Mouse (Mus musculus) stomach, embryonic 16.5 days (tissue): Measurements from ENCODE around the gene Dapp1. TPM values are rescaled to one million over a fixed set of nuclear protein-coding genes. Genes with fewer than 3 reads are reported as not detected.
A peak's percentile ranks its signal among the peaks of the same experiment; 100 is the strongest.
"Not testable (repeated sequence)": the region's sequence is repeated elsewhere in the genome, so short reads cannot be mapped to it uniquely, and the experiment has no call there.

ENCODE experiments used
- ATAC-seq: fragments of 200-750 bp; cut with Nextera tagmentation; 2 replicates; pipeline ENCODE4 v1.8.0; 2017; ENCODE audit warnings: moderate number of reproducible peaks, moderate TSS enrichment; ENCODE audit not compliant: insufficient read depth, low FRiP score
- H3K27ac ChIP-seq: fragments of 300-500 bp; sonication (generic); 2 replicates; pipeline ENCODE4 v1.5.1; 2014; ENCODE audit warnings: low read length
- H3K27me3 ChIP-seq: fragments of 300-500 bp; sonication (generic); 2 replicates; pipeline ENCODE4 v1.6.1; 2014; ENCODE audit warnings: low read length, control low read depth, mixed read lengths; ENCODE audit not compliant: control insufficient read depth, insufficient read depth
- H3K36me3 ChIP-seq: fragments of 300-500 bp; sonication (generic); 2 replicates; pipeline ENCODE4 v1.6.1; 2014; ENCODE audit warnings: low read length; ENCODE audit not compliant: control insufficient read depth, insufficient read depth
- H3K4me1 ChIP-seq: fragments of 300-500 bp; sonication (generic); 2 replicates; pipeline ENCODE4 v1.6.1; 2014; ENCODE audit warnings: low read length, control low read depth, mixed read lengths; ENCODE audit not compliant: control insufficient read depth, insufficient read depth
- H3K4me2 ChIP-seq: fragments of 300-500 bp; sonication (generic); 2 replicates; pipeline ENCODE4 v1.6.1; 2014; ENCODE audit warnings: low read depth, low read length, mixed read lengths
- H3K4me3 ChIP-seq: fragments of 300-500 bp; sonication (generic); replicated peaks from 2 replicates; pipeline ENCODE4 v1.5.1; 2014; ENCODE audit warnings: mild to moderate bottlenecking, low read length
- H3K9ac ChIP-seq: fragments of 300-500 bp; sonication (generic); 2 replicates; pipeline ENCODE4 v1.6.1; 2014; ENCODE audit warnings: low read length
- H3K9me3 ChIP-seq: fragments of 300-500 bp; sonication (generic); replicated peaks from 2 replicates; pipeline ENCODE4 v1.6.1; 2016; ENCODE audit warnings: low read length, control low read depth; ENCODE audit not compliant: control insufficient read depth
- WGBS: fragments of 180-500 bp; shearing (Covaris S2); extraction: QIAGEN DNeasy Blood & Tissue Kit; methylation state at CpG from one replicate; pipeline ENCODE4 v1.1.7; 2014; 5-methylcytosine and 5-hydroxymethylcytosine counted together
- polyA plus RNA-seq: library from polyadenylated mRNA; unstranded; fragments of >200 nt; fragmentation: Nextera tagmentation; extraction: Ambion mirVana; gene quantifications from 2 replicates; pipeline ENCODE4 v1.2.1, GENCODE M21; 2015

Gene Dapp1
- polyA plus RNA-seq, 1 experiment from 2014 or later: 18.0 TPM

DNA sequence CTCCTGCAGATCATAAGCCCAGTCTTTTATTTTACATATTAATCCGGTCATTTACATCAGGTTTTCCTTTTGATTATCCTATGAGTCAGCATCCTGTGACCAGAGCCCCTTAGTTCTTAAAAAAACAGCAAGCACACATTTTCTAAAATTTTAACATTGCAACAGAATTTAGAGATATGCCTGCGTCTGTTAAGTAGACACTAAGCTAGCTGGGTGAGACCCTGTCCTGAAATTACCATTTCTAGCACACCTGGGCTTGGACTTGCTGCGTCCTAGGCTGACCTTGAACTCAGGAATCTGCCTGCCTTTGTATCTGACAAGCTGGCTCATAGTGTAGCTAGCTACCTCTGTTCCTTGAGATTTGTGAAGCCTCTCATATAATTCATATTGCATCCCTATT, 51.4 kb downstream of the Dapp1 start:
- Histone ChIP-seq H3K4me2 (no peak overlapping the region), H3K4me3 (no peak overlapping the region), H3K9ac (no peak overlapping the region), H3K36me3 (peaks cover 11% of the 10 kb centered on the region), H3K27me3 (no peaks in the 10 kb centered on the region), H3K27ac (no peak overlapping the region), H3K4me1 (no peaks in the 10 kb centered on the region), H3K9me3 (no peaks in the 10 kb centered on the region)
- no peak for ATAC-seq
- WGBS: 83% methylated on average over 3 of the region's 3 CpGs

DNA sequence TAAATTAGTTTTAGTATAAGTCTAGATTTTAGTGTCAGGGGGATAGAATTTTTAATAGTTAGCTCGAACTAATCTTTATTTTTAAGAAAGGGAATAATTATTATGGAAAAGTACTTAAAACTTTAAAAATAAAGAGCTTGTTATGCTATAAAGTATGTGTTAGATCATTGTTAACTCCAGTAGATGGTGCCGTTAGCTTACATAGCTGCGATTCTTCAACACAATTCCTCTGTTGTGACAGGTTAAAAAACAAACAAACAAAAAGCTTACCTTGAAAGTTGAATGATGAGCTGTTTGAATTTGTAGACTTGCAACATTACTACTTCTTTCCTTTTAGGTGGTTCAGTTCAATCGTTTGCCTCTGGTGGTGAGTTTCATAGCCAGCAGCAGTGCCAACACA, 54.3 kb downstream of the Dapp1 start:
- peaks cover 20% of the 10 kb centered on the region for H3K36me3 ChIP-seq
- no peak for ATAC-seq

DNA sequence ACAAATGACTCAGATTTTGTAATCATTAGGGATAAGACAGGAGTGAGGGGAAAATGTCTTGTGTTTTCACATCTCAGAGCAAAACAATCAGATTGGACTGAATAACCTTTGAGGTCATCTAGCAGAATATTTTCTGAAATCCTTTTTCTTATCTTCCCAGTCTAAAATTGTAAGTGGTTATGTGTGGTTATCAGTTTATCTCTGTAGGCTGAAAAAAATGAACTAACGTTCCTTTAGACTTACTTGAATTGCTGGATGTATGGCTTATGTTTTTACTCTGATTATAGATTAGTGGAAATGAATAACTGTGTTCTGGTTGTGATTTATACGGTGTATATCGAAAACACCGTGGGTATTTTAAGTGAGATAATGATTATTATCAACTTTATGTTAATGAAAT, 60.8 kb downstream of the Dapp1 start:
- no peaks in the 10 kb centered on the region for H3K27me3 ChIP-seq
- WGBS: 89% methylated on average over 4 of the region's 4 CpGs
- H3K4me1 ChIP-seq: peaks cover 16% of the 10 kb centered on the region
- H3K9ac ChIP-seq: no peak overlapping the region
- no peak overlapping the region for H3K4me3 ChIP-seq
- no peak overlapping the region for H3K27ac ChIP-seq
- peaks cover 20% of the 10 kb centered on the region for H3K36me3 ChIP-seq
- H3K4me2 ChIP-seq: no peak overlapping the region
- no peaks in the 10 kb centered on the region for H3K9me3 ChIP-seq
- ATAC-seq: no peak

More for the DNA sequence above, 54.3 kb downstream of the Dapp1 start:
- Histone ChIP-seq H3K27me3 (no peaks in the 10 kb centered on the region), H3K9me3 (no peaks in the 10 kb centered on the region), H3K27ac (no peak overlapping the region), H3K9ac (no peak overlapping the region), H3K4me2 (no peak overlapping the region), H3K4me3 (no peak overlapping the region), H3K4me1 (no peaks in the 10 kb centered on the region)
- WGBS: 91% methylated on average over 4 of the region's 4 CpGs

DNA sequence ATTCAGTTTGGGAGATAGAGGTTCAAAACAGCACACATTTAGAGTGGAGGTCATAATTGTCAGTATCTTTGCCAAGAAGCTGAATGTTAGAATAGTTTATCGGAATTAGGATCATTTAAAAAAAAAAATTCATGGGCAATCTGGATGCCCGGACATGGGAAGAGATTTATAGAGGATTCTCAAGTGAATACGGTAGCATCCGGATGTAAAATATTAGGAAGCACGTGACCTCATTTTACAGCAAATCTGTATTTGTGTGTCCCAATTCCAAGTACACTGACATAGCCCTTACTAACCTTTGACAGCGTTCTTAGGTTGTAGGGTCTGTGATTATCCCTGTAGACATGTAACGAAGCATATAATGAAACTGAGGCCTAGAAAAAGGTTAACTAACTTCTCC, 61.9 kb downstream of the Dapp1 start:
- Histone ChIP-seq H3K36me3 (peaks cover 10% of the 10 kb centered on the region; the same call in 1 of the 2 replicates), H3K27ac (no peak overlapping the region), H3K9me3 (no peaks in the 10 kb centered on the region), H3K9ac (peak overlapping the region; percentile 86), H3K4me1 (peaks cover 16% of the 10 kb centered on the region), H3K4me3 (peak overlapping the region; percentile 95), H3K4me2 (peak overlapping the region; percentile 81), H3K27me3 (no peaks in the 10 kb centered on the region)
- 90% methylated on average over 7 of the region's 7 CpGs for WGBS
- no peak for ATAC-seq

DNA sequence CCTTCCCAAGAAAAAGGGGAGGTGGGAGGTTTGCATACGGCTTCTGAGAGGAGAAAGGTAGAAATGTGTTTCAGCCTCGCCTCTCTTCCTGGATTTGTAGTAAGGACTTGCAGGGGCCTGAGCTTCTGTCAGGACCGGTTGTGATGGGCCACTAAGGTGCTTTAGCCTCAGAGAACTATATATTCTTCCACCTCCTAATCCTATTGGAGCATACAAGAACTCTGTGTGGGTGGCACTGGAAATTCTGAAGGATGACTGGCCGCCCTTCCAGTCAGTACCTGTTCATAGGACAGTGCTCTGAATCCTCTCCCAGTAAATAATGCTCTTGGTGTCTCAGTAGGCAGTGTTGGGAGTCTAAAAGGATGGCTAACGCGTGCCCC, 62.4 kb downstream of the Dapp1 start:
- Histone ChIP-seq H3K4me3 (peak overlapping the region; percentile 95), H3K9me3 (no peaks in the 10 kb centered on the region), H3K36me3 (peaks cover 10% of the 10 kb centered on the region; the same call in 1 of the 2 replicates), H3K27me3 (no peaks in the 10 kb centered on the region), H3K4me1 (peaks cover 16% of the 10 kb centered on the region), H3K4me2 (peak overlapping the region; percentile 81), H3K27ac (peak overlapping the region; percentile 85), H3K9ac (peak overlapping the region; percentile 86)
- peak; percentile 30 for ATAC-seq
- 13% methylated on average over 6 of the region's 6 CpGs for WGBS

DNA sequence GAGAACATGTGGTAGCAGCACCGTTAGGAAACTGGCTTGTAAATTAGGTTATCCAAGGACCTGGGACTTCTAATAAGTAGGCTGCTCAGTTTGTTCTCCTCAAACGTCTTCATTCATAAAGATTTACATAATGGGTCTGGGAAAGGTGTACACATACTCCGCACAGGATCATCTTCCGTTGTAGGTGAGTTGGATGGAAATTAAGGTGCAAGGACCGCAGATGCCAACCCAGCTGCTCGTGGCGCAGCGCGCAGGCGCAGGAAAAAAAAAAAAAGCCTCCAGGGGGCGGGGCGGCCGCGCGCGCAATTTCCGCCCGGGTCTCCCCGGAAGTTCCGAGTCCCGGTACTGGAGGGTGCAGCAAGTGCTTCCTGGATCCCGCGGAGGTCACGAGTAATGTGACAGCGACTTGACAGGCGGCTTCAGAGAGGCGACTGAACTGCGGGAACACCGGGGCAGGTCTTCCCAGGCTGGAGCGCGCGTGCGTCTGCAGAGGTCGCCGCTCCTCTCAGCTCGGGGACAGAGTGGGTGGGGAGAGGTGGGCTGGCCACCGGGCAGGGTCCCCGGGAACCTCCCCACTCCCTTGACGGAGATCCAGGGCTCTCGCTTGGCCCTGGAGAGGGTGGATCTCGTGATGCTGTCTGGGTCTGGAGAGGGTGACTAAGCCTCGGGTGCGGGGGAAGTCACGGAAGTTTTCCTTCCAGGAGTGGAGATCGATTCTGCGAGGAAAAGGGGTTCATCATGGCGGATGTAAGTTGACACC, 63.0 kb downstream of the Dapp1 start, which contains the start of gene Lamtor3:
TSS of gene Lamtor3 (plus strand) at position 335 of the 760 bp plus-strand sequence.
- H3K27ac ChIP-seq: peak within 1 kb of the TSS; percentile 85
- H3K9ac ChIP-seq: peak within 1 kb of the TSS; percentile 86
- H3K36me3 ChIP-seq: 0 out of 2 replicates have a peak, but pooled peaks cover 4% of the 10 kb centered on the region
- under 1% methylated on average over 47 of the region's 47 CpGs for WGBS
- peaks cover 16% of the 10 kb centered on the region for H3K4me1 ChIP-seq
- peak within 1 kb of the TSS; percentile 81 for H3K4me2 ChIP-seq
- H3K9me3 ChIP-seq: no peaks in the 10 kb centered on the region
- peak; percentile 91 for ATAC-seq
- H3K4me3 ChIP-seq: peak within 1 kb of the TSS; percentile 95
- H3K27me3 ChIP-seq: no peaks in the 10 kb centered on the region

DNA sequence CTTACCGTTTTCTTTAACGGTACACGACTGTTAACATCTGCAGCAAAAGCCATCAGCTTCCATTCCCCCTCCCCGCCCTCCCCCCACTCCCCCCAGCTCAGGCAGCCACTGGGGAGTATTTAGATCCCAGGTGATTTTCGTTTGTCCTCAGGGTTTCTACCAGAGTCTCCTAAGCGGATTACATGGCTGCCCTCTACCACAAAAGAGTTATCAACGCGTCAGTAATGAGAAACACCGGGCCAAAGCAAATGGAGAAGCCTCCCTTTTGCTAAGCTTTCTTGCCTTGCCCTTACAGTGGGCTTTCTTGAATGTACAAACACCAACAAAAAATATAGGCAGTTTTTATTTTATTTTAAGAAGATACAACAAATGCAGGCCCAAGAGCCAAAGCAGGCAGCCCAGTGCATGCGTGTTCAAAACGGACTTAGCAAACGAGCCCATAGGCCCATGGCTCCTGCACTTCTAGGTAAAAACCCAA, 63.6 kb downstream of the Dapp1 start:
- peak; percentile 26; the same call in 1 of the 2 replicates for ATAC-seq
- H3K27ac ChIP-seq: peak overlapping the region; percentile 82
- WGBS: 21% methylated on average over 12 of the region's 12 CpGs

GRCm38 (mm10) chr3:137914567-137914966, 66.8 kb downstream of the Dapp1 start:
- not testable (repeated sequence) for H3K27ac ChIP-seq, H3K27me3 ChIP-seq, ATAC-seq, H3K4me3 ChIP-seq, H3K9ac ChIP-seq, H3K4me2 ChIP-seq, H3K9me3 ChIP-seq, H3K36me3 ChIP-seq
- WGBS: no CpG with 5 or more reads among the region's 1 CpGs
- H3K4me1 ChIP-seq: peaks cover 15% of the 10 kb centered on the region

More for the DNA sequence above, 63.6 kb downstream of the Dapp1 start:
- Histone ChIP-seq H3K9ac (peak overlapping the region; percentile 71), H3K27me3 (no peaks in the 10 kb centered on the region), H3K4me1 (peaks cover 16% of the 10 kb centered on the region), H3K4me2 (peak overlapping the region; percentile 81), H3K4me3 (peak overlapping the region; percentile 95), H3K36me3 (0 out of 2 replicates have a peak, but pooled peaks cover 4% of the 10 kb centered on the region), H3K9me3 (no peaks in the 10 kb centered on the region)

- Histone ChIP-seq H3K9me3 (no peaks in the 10 kb centered on the region), H3K27ac (no peak overlapping the region), H3K36me3 (no peaks in the 10 kb centered on the region), H3K4me3 (no peak overlapping the region), H3K4me2 (no peak overlapping the region), H3K27me3 (no peaks in the 10 kb centered on the region), H3K4me1 (0 out of 2 replicates have a peak, but pooled peaks cover 7% of the 10 kb centered on the region), H3K9ac (no peak overlapping the region)
- WGBS: 42% methylated on average over 2 of the region's 2 CpGs
- ATAC-seq: peak; percentile 87; the same call in 1 of the 2 replicates
Measured at GRCm38 (mm10) chr3:137913093-137913492, 68.3 kb downstream of the Dapp1 start.
